Mouse (Mus musculus): Measurements from ENCODE around the gene Sox30.

GRCm38 (mm10) chr11:45942281-45942680 lies 37.8 kb upstream of the Sox30 start:
- no peak for TF ChIP-seq CTCF (IDR thresholded peaks at IDR 0.05; ENCODE audit: control insufficient read depth, insufficient read depth, low read length)
- TF ChIP-seq POLR2A (IDR thresholded peaks at IDR 0.05; ENCODE audit: borderline replicate concordance, control insufficient read depth, low read depth, low read length), result no peak
